Mouse (Mus musculus) liver, embryonic 13.5 days (tissue): Measurements from ENCODE around the gene Trp53i11. TPM values are rescaled to one million over a fixed set of nuclear protein-coding genes. Genes with fewer than 3 reads are reported as not detected.

Experiments
- ATAC-seq: fragments of 200-750 bp; cut with Nextera tagmentation; 2 replicates; pipeline ENCODE4 v1.8.0; 2017; ENCODE audit warnings: low read depth, mild to moderate bottlenecking, moderate number of reproducible peaks, moderate library complexity
- DNase-seq: peaks from one replicate; pipeline ENCODE4 v3.0.0; 2022
- H3K27ac ChIP-seq: fragments of 300-500 bp; sonication (generic); 2 replicates; pipeline ENCODE4 v1.5.1; 2015; ENCODE audit warnings: moderate library complexity, mild to moderate bottlenecking, inconsistent platforms
- H3K27me3 ChIP-seq: fragments of 300-500 bp; sonication (generic); 2 replicates; pipeline ENCODE4 v1.6.1; 2015; ENCODE audit warnings: mild to moderate bottlenecking, inconsistent platforms
- H3K36me3 ChIP-seq: fragments of 300-500 bp; sonication (generic); 2 replicates; pipeline ENCODE4 v1.6.1; 2015; ENCODE audit warnings: mild to moderate bottlenecking, inconsistent platforms
- H3K4me1 ChIP-seq: fragments of 300-500 bp; sonication (generic); replicated peaks from 2 replicates; pipeline ENCODE4 v1.6.1; 2015; ENCODE audit warnings: inconsistent platforms
- H3K4me2 ChIP-seq: fragments of 300-500 bp; sonication (generic); 2 replicates; pipeline ENCODE4 v1.6.1; 2015; ENCODE audit warnings: inconsistent platforms, mild to moderate bottlenecking, moderate library complexity
- H3K4me3 ChIP-seq: fragments of 300-500 bp; sonication (generic); replicated peaks from 2 replicates; pipeline ENCODE4 v1.5.1; 2015; ENCODE audit warnings: mild to moderate bottlenecking, inconsistent platforms
- H3K9ac ChIP-seq: fragments of 300-500 bp; sonication (generic); 2 replicates; pipeline ENCODE4 v1.6.1; 2015; ENCODE audit warnings: mild to moderate bottlenecking, inconsistent platforms
- H3K9me3 ChIP-seq: fragments of 300-500 bp; sonication (generic); replicated peaks from 2 replicates; pipeline ENCODE4 v1.6.1; 2016; ENCODE audit warnings: inconsistent platforms
- WGBS: fragments of 180-500 bp; shearing (Covaris S2); methylation state at CpG from one replicate; pipeline ENCODE4 v1.1.7; 2015; ENCODE audit not compliant: insufficient replicate concordance; 5-methylcytosine and 5-hydroxymethylcytosine counted together
- polyA plus RNA-seq: library from polyadenylated mRNA; unstranded; fragments of >200 nt; fragmentation: Nextera tagmentation; extraction: Ambion mirVana; gene quantifications from 2 replicates; pipeline ENCODE4 v1.2.1, GENCODE M21; 2015

The Trp53i11 gene
- polyA plus RNA-seq, 1 experiment from 2014 or later = 1.5 TPM

DNA sequence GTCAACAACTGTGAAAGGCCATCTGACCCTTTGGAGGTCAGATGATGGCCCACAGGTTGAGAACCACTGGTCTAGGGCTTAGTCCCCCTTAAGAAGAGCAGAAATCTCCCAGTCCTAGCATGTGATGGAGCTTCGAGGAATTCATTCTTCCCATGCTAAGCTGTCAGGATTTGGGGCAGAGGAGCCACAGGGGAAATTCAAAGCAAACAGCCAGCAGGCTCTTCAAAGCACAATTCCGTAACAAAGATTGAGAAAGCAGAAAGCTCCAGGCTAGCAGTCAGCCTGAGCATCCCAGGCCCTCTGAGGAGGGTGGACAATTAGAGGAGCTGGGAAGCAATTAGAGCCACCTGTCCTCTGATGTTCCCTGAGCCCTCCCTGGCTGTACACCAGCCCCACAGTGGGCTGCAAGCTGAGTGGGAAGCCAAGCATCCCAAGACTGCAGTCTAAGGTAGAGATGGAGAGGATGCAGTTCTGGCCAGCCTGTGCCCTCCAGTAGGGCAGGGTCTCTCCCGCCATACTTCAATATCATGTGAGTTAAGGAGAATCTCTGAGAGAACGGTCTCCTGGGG is 26.8 kb upstream of the Trp53i11 start:
- Histone ChIP-seq H3K36me3 (no peaks in the 10 kb centered on the region), H3K9ac (no peak overlapping the region), H3K4me3 (no peak overlapping the region), H3K27me3 (0 out of 2 replicates have a peak, but pooled peaks cover under 1% of the 10 kb centered on the region), H3K4me1 (peaks cover 4% of the 10 kb centered on the region; the same call in 1 of the 2 replicates), H3K27ac (no peak overlapping the region), H3K9me3 (no peaks in the 10 kb centered on the region), H3K4me2 (no peak overlapping the region)
- 65% methylated on average over 4 of the region's 4 CpGs for WGBS
- no peak for DNase-seq
- ATAC-seq = no peak

DNA sequence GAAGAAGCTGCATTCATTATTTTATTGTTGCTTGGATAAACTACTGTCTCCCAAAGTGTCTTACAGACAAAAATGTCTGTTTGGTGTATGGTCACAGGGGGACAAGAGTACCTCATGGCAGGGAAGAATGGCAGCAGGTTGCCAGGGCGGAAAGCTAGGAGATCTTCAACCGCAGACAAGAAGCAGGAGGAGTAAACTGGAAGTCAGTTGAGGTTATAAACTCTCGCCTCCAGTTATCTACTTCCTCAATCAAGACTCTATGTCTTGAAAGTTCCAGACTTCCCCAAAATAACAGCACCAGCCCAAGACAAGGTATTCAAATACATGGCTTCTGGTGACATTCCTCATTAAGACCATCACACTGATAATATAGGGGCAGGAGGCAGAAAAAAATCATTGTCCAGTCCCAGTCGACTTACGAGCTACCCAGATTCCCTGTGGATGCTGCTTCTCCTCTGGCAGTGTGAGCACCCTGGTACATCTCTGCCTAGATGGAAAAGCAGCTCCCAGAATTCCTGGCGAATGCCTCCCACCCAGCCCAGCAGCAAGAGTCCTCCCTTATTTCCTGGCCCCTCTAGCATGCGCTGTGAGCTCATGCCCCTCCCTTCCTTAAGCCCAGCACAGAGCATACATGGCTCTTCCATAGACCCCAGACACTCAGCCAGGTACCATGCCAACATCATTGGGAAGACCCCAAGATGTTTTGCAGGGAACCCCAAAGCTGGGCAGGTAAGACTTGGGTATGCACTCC is 25.3 kb upstream of the Trp53i11 start:
- H3K4me3 ChIP-seq = no peak overlapping the region
- no peak overlapping the region for H3K4me2 ChIP-seq
- H3K9me3 ChIP-seq = no peaks in the 10 kb centered on the region
- H3K36me3 ChIP-seq = no peaks in the 10 kb centered on the region
- H3K9ac ChIP-seq = no peak overlapping the region
- no peak overlapping the region for H3K27ac ChIP-seq
- H3K4me1 ChIP-seq = peaks cover 4% of the 10 kb centered on the region; the same call in 1 of the 2 replicates
- 25% methylated on average over 7 of the region's 7 CpGs for WGBS
- no peak for ATAC-seq
- no peak for DNase-seq
- 0 out of 2 replicates have a peak, but pooled peaks cover 3% of the 10 kb centered on the region for H3K27me3 ChIP-seq

DNA sequence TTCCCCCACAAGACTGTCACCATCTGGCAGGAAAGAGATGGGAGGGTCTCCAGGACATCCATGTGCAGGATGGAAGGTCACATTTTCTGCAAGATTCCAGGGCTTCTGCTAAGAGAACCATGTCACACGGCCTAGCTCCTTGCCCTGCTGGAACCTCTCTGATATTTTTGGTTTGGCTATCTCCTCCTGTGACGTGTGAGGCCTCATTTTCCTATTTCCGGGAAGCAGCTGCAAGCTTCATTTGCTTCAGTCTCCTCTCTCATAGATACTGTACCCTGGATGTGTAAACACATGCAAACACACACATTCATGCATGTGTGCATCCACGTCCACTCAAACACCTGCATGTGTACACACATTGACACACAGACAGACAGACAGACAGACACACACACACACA is 24.6 kb upstream of the Trp53i11 start:
- DNase-seq (no peak), ATAC-seq (no peak)
- Histone ChIP-seq H3K27me3 (0 out of 2 replicates have a peak, but pooled peaks cover 3% of the 10 kb centered on the region), H3K27ac (no peak overlapping the region), H3K9me3 (no peaks in the 10 kb centered on the region), H3K4me2 (no peak overlapping the region), H3K36me3 (no peaks in the 10 kb centered on the region), H3K9ac (no peak overlapping the region), H3K4me1 (peaks cover 4% of the 10 kb centered on the region; the same call in 1 of the 2 replicates), H3K4me3 (no peak overlapping the region)
- WGBS = 42% methylated on average over 4 of the region's 4 CpGs

DNA sequence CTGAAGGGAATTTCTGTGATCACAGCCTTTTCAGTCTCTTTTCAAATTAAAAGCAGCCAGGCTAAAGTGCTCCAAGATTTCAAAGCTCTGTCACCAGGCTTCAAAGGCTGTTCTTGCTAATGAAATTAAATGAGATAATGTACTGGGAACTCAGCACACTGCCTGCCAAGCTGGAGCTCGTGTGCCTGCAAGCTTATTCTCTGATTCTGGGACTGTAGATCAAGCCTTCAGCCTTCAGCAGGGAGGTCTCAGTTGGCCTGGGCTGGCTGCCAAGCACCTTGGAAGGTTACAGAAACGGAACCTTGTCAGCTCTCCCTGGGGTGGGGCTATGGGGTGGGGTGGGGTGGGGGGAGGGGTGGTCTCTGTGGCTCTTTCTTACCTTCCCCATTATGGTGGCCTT is 24.0 kb upstream of the Trp53i11 start:
- H3K4me1 ChIP-seq = peaks cover 4% of the 10 kb centered on the region; the same call in 1 of the 2 replicates
- H3K27me3 ChIP-seq = 0 out of 2 replicates have a peak, but pooled peaks cover 3% of the 10 kb centered on the region
- H3K9ac ChIP-seq = no peak overlapping the region
- DNase-seq (no peak), ATAC-seq (no peak)
- no peak overlapping the region for H3K27ac ChIP-seq
- 13% methylated on average over 2 of the region's 2 CpGs for WGBS
- no peak overlapping the region for H3K4me3 ChIP-seq
- H3K4me2 ChIP-seq = no peak overlapping the region
- H3K9me3 ChIP-seq = no peaks in the 10 kb centered on the region
- H3K36me3 ChIP-seq = no peaks in the 10 kb centered on the region

DNA sequence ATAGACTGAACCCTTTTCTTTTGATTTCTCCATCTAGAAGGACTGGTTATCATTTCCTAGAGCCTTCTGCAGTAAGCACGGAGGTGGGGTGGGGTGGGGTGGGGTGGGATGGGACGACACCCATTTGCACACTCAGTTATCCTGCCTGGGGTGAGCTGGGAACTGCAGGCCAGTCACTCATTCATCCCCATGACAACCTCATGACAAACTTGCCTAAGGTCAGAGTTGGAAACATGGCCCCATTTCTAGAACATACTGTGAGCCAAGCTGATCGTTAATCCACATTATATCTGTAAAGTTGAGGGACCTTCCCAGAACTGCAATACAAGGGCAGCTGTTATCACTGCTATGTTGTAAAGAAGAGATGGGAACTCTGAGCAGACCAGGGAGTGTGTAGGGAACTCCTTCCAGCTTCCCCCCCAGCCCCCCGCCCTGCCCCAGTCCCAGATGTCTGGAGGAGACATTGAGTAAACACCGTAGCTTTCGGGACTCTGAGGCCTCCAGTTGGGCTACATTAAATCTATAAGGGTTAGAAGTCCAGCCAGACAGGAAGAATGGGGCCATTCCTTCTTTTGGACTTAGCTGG is 23.5 kb upstream of the Trp53i11 start:
- DNase-seq = no peak
- Histone ChIP-seq H3K9ac (no peak overlapping the region), H3K4me2 (no peak overlapping the region), H3K9me3 (no peaks in the 10 kb centered on the region), H3K4me3 (no peak overlapping the region), H3K27ac (no peak overlapping the region), H3K27me3 (0 out of 2 replicates have a peak, but pooled peaks cover 3% of the 10 kb centered on the region), H3K4me1 (peaks cover 4% of the 10 kb centered on the region; the same call in 1 of the 2 replicates), H3K36me3 (no peaks in the 10 kb centered on the region)
- no peak for ATAC-seq
- 58% methylated on average over 6 of the region's 6 CpGs for WGBS

DNA sequence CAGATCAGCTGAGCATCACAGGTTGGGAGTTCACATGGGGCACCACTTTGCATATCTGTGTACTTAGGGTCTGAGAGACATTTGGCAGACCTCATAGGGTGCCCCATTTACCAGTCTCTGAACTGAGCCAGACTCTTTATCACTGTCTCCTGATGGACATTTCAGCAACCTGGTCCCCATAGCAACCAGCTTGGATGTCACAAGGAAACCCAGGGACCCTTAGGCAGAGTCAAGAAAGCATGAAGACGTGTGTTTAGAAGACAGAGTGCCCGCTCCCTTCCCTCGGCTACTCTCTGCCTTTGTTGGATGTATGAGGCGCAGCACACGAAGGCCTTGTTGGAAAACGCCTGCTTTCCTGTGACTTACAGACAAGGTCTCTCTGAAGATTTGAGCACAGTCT is 21.1 kb upstream of the Trp53i11 start:
- no peak overlapping the region for H3K4me2 ChIP-seq
- no peak overlapping the region for H3K27ac ChIP-seq
- peaks cover 4% of the 10 kb centered on the region; the same call in 1 of the 2 replicates for H3K4me1 ChIP-seq
- H3K9me3 ChIP-seq = no peaks in the 10 kb centered on the region
- H3K9ac ChIP-seq = no peak overlapping the region
- no peak for DNase-seq
- no peak for ATAC-seq
- H3K36me3 ChIP-seq = no peaks in the 10 kb centered on the region
- H3K4me3 ChIP-seq = no peak overlapping the region
- peaks cover 17% of the 10 kb centered on the region; the same call in 1 of the 2 replicates for H3K27me3 ChIP-seq
- 72% methylated on average over 6 of the region's 6 CpGs for WGBS

DNA sequence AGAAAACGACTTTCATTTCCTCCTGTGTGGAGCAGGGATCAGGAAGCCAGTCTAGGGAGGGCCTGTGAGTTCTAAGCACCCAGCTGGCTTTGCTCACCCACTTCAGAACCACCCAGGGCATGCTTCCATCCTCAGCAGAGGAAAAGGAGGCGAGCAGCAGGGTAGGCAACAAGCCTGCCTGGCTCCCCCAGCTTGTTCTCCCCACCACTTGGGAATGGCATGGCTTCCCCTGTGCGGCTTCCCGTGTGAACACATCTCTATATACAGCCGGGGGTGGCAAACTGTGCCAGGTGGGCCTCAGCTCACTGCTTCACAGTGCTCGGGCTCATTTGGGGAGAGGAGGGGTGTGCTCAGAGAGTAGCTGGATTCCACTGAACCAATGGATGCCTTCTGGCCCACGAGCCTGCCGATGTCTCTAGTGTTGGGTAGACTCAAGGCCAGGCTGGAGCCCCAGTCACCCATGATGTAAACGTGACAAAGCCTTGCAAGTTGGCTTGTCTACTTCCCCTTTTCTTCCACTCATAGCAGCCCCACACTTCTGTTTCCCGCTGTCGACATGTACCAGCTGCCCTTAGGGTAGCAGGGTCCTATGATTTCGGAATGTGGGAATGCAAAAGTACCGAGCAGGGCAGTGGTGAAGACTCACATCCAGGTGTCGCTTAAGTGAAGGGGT is 20.5 kb upstream of the Trp53i11 start:
- 49% methylated on average over 14 of the region's 14 CpGs for WGBS

DNA sequence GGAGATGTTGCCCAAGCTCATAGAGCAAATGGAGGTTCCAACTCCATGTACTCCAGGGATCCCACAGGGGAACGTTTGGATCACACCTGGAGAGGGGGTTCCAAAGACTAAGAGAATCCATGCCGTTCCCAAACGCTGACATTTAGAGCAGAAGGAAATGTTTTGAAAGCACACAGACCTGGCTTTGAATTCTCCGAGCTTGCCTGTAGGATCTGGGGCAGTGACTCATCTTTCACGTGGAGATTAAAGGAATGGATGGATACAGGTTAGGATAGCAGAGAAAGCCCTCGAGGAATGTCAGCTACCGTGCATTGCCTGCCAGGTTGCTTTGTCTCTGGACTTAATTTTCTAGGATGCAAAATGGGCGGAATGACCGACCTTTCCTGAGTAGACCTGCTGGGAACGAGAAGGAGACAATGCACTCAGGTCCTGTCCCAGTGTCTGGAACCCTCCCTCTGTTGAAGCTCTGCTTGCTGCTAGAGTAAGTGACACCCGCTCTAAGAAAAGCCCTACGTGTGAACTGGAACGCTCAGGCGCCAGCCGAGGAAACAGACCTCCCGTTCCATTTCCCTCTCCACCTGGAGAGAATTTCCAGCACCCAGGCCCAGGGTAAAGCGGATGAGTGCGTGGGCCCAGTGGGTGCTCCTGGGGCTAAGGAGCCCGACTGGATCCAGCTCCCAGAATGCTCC is 17.0 kb upstream of the Trp53i11 start:
- H3K4me1 ChIP-seq = 0 out of 2 replicates have a peak, but pooled peaks cover 3% of the 10 kb centered on the region
- no peaks in the 10 kb centered on the region for H3K9me3 ChIP-seq
- H3K27me3 ChIP-seq = peaks cover 28% of the 10 kb centered on the region
- no peak overlapping the region for H3K4me3 ChIP-seq
- H3K4me2 ChIP-seq = no peak overlapping the region
- no peaks in the 10 kb centered on the region for H3K36me3 ChIP-seq
- H3K9ac ChIP-seq = no peak overlapping the region
- ATAC-seq (no peak), DNase-seq (no peak)
- H3K27ac ChIP-seq = no peak overlapping the region
- 53% methylated on average over 19 of the region's 19 CpGs for WGBS

More for the DNA sequence above, 20.5 kb upstream of the Trp53i11 start:
- Histone ChIP-seq H3K4me3 (no peak overlapping the region), H3K9ac (no peak overlapping the region), H3K27me3 (peaks cover 22% of the 10 kb centered on the region; the same call in 1 of the 2 replicates), H3K4me2 (no peak overlapping the region), H3K9me3 (no peaks in the 10 kb centered on the region), H3K4me1 (peaks cover 4% of the 10 kb centered on the region; the same call in 1 of the 2 replicates), H3K36me3 (no peaks in the 10 kb centered on the region), H3K27ac (no peak overlapping the region)
- no peak for ATAC-seq
- DNase-seq = no peak

DNA sequence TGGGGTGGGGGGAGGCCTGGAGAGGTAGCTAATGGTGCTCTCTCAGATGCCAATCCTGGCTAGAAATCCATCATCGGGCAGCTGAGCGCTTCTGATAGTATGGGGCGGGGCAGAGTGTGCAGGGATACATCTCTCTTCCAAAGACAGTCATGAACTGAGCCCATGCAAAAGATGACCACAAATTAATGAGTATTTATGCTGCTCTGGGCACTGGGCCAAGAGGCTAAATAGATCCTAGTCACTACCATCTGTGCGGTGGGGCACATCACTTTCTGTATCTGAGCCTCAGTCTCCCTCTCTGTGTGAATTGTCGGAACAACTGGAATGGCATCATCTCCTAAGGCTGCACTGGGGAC is 16.5 kb upstream of the Trp53i11 start:
- ATAC-seq (no peak), DNase-seq (no peak)
- Histone ChIP-seq H3K4me3 (no peak overlapping the region), H3K27me3 (peaks cover 29% of the 10 kb centered on the region), H3K9me3 (no peaks in the 10 kb centered on the region), H3K4me1 (0 out of 2 replicates have a peak, but pooled peaks cover 3% of the 10 kb centered on the region), H3K27ac (no peak overlapping the region), H3K4me2 (no peak overlapping the region), H3K9ac (no peak overlapping the region), H3K36me3 (no peaks in the 10 kb centered on the region)
- 63% methylated on average over 5 of the region's 5 CpGs for WGBS

DNA sequence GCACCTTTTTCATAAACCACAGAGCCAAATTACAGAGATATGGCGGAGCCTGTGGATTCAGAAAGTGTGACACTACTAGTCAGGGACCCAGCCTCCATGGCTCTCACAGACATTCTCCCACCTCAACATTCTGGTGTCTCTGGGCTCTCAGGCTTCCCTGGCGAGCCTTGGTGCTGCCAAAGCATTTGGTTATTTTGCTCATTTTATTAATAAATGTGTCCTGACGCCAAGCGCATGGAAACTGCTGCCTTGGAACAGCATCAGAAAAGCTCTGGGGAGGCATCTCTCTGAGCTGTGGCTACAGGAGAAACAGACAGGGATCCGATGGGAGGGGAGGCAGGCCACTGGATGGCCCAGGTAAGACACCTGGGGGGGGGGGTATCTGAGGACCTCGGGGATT is 15.4 kb upstream of the Trp53i11 start:
- H3K9ac ChIP-seq = no peak overlapping the region
- no peaks in the 10 kb centered on the region for H3K36me3 ChIP-seq
- DNase-seq (no peak), ATAC-seq (no peak)
- WGBS = 62% methylated on average over 6 of the region's 6 CpGs
- H3K9me3 ChIP-seq = no peaks in the 10 kb centered on the region
- peaks cover 40% of the 10 kb centered on the region for H3K27me3 ChIP-seq
- peaks cover 4% of the 10 kb centered on the region; the same call in 1 of the 2 replicates for H3K4me1 ChIP-seq
- H3K4me3 ChIP-seq = no peak overlapping the region
- H3K4me2 ChIP-seq = no peak overlapping the region
- H3K27ac ChIP-seq = no peak overlapping the region

DNA sequence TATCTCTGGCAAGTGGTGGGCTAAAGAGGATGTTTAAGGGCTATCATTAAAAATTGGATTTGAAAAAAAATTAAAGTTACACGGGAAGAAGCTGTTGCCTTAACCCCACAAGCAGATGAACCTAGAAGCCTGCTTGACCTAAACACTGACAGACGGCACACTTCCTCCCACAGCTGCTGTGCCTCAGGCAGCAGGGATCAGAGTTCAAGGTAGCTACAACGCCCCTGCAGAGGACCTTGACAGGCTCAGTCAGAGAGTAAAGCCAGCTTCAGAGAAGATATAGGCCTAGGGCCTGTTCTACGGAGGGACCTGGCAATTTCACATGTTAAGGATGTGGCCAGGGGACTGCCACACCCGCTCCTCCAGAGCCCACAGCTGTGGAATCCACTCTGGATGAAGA is 14.9 kb upstream of the Trp53i11 start:
- Histone ChIP-seq H3K4me1 (peaks cover 7% of the 10 kb centered on the region), H3K36me3 (no peaks in the 10 kb centered on the region), H3K9me3 (no peaks in the 10 kb centered on the region), H3K9ac (no peak overlapping the region), H3K27me3 (peaks cover 45% of the 10 kb centered on the region), H3K27ac (no peak overlapping the region), H3K4me2 (no peak overlapping the region), H3K4me3 (no peak overlapping the region)
- ATAC-seq (no peak), DNase-seq (no peak)
- WGBS = 34% methylated on average over 5 of the region's 5 CpGs
